Mouse (Mus musculus) CH12.LX (cell line): ENCODE data around the gene Myo1c. TPM values are rescaled to one million over a fixed set of nuclear protein-coding genes. Genes with fewer than 3 reads are reported as not detected.
"Not testable (repeated sequence)": the region's sequence is repeated elsewhere in the genome, so short reads cannot be mapped to it uniquely, and the experiment has no call there.

Experiments
- DNase-seq: peaks from one replicate; pipeline ENCODE4 v3.0.0-alpha.2; 2013; ENCODE audit errors: extremely low read depth
- H3K27ac ChIP-seq: 2 replicates; pipeline ENCODE4 v1.5.1; 2012; ENCODE audit warnings: low read depth, mild to moderate bottlenecking, control low read depth, moderate library complexity; ENCODE audit not compliant: insufficient read depth
- H3K27me3 ChIP-seq: replicated peaks from 2 replicates; pipeline ENCODE3; 2012; ENCODE audit warnings: inconsistent platforms
- H3K36me3 ChIP-seq, 2 experiments: replicated peaks in 1 of 2; 2 replicates each; pipeline versions ENCODE3 to v1.6.1; 2012; ENCODE audit warnings: inconsistent platforms in 1 of 2, low read length in 1 of 2, mild to moderate bottlenecking in 1 of 2, mixed read lengths in 1 of 2, moderate library complexity in 1 of 2; ENCODE audit not compliant: control insufficient read depth in 1 of 2, insufficient read depth in 1 of 2
- H3K4me1 ChIP-seq, 2 experiments: 2 replicates each; pipeline ENCODE4 v1.6.1; 2012; ENCODE audit warnings: inconsistent platforms in 1 of 2, moderate library complexity in 1 of 2; ENCODE audit not compliant: insufficient read depth in 2 of 2, control insufficient read depth in 1 of 2
- H3K4me2 ChIP-seq: 2 replicates; pipeline ENCODE4 v1.6.1; 2012; ENCODE audit warnings: low read depth, mild to moderate bottlenecking, control low read depth; ENCODE audit not compliant: poor library complexity, insufficient read depth, severe bottlenecking
- H3K4me3 ChIP-seq, 3 experiments: fragments of 150-350 bp in 1 of 3; sonication (generic) in 1 of 3; replicated peaks in 1 of 3; 2 replicates each; pipeline versions ENCODE3 to v1.5.1; 2011 to 2012; ENCODE audit warnings: low read depth in 2 of 3, low read length in 2 of 3, mild to moderate bottlenecking in 2 of 3, moderate library complexity in 2 of 3, control low read depth in 1 of 3, improper control_type of control experiment in 1 of 3, inconsistent platforms in 1 of 3, mixed read lengths in 1 of 3; ENCODE audit not compliant: poor library complexity in 1 of 3
- H3K79me2 ChIP-seq: replicated peaks from 2 replicates; pipeline ENCODE4 v1.6.1; 2012; ENCODE audit warnings: mild to moderate bottlenecking, moderate library complexity; ENCODE audit not compliant: control insufficient read depth, poor library complexity, insufficient read depth, severe bottlenecking; ENCODE audit errors: extremely low read depth
- H3K9ac ChIP-seq: 2 replicates; pipeline ENCODE4 v1.6.1; 2012; ENCODE audit warnings: low read depth, mild to moderate bottlenecking, control low read depth, moderate library complexity; ENCODE audit not compliant: insufficient read depth
- H3K9me3 ChIP-seq: replicated peaks from 2 replicates; pipeline ENCODE3; 2012; ENCODE audit warnings: low read length, inconsistent platforms, mixed read lengths
- CHD1 ChIP-seq: IDR thresholded peaks from 2 replicates; pipeline ENCODE4 v1.6.1; 2012; ENCODE audit warnings: low read depth, low read length, improper control_type of control experiment, inconsistent platforms
- CHD2 ChIP-seq: IDR thresholded peaks from 2 replicates; pipeline ENCODE4 v1.6.1; 2011; ENCODE audit warnings: low read length, improper control_type of control experiment
- CTCF ChIP-seq, 2 experiments: IDR thresholded peaks in 1 of 2; conservative IDR thresholded peaks in 1 of 2; 2 replicates each; pipeline ENCODE4 v1.5.1; 2011 to 2012; ENCODE audit warnings: low read depth in 2 of 2, low read length in 2 of 2, improper control_type of control experiment in 1 of 2, inconsistent platforms in 1 of 2, mild to moderate bottlenecking in 1 of 2, moderate library complexity in 1 of 2
- ELF1 ChIP-seq: IDR thresholded peaks from 2 replicates; pipeline ENCODE4 v1.6.1; 2014; ENCODE audit warnings: low read depth, mild to moderate bottlenecking, inconsistent platforms, low read length, improper control_type of control experiment
- EP300 ChIP-seq: IDR thresholded peaks from 2 replicates; pipeline ENCODE4 v1.6.1; 2011; ENCODE audit warnings: low read length, improper control_type of control experiment
- ETS1 ChIP-seq: conservative IDR thresholded peaks from 2 replicates; pipeline ENCODE4 v1.6.1; 2012; ENCODE audit warnings: low read depth, mild to moderate bottlenecking, inconsistent platforms, low read length, improper control_type of control experiment, moderate library complexity
- HCFC1 ChIP-seq: IDR thresholded peaks from 2 replicates; pipeline ENCODE4 v1.6.1; 2012; ENCODE audit warnings: low read depth, mild to moderate bottlenecking, inconsistent platforms, low read length, improper control_type of control experiment
- IRF4 ChIP-seq: IDR thresholded peaks from 2 replicates; pipeline ENCODE4 v1.6.1; 2014; ENCODE audit warnings: low read depth, mild to moderate bottlenecking, inconsistent platforms, low read length, improper control_type of control experiment
- JUN ChIP-seq: IDR thresholded peaks from 2 replicates; pipeline ENCODE4 v1.6.1; 2011; ENCODE audit warnings: low read depth, mild to moderate bottlenecking, low read length, improper control_type of control experiment, moderate library complexity; ENCODE audit not compliant: insufficient read depth
- JUND ChIP-seq: conservative IDR thresholded peaks from 2 replicates; pipeline ENCODE4 v1.6.1; 2011; ENCODE audit warnings: low read depth, low read length, improper control_type of control experiment
- KAT2A ChIP-seq: IDR thresholded peaks from 2 replicates; pipeline ENCODE4 v1.6.1; 2012; ENCODE audit warnings: low read length, improper control_type of control experiment, inconsistent platforms; ENCODE audit not compliant: insufficient replicate concordance
- MAX ChIP-seq: IDR thresholded peaks from 2 replicates; pipeline ENCODE4 v1.6.1; 2011; ENCODE audit warnings: low read length, improper control_type of control experiment
- MEF2A ChIP-seq: IDR thresholded peaks from 2 replicates; pipeline ENCODE4 v1.6.1; 2014; ENCODE audit warnings: low read depth, mild to moderate bottlenecking, inconsistent platforms, low read length, improper control_type of control experiment, borderline replicate concordance
- MXI1 ChIP-seq: IDR thresholded peaks from 2 replicates; pipeline ENCODE4 v1.6.1; 2011; ENCODE audit warnings: mild to moderate bottlenecking, low read depth, low read length, improper control_type of control experiment
- PAX5 ChIP-seq: IDR thresholded peaks from 2 replicates; pipeline ENCODE4 v1.6.1; 2012; ENCODE audit warnings: low read length, inconsistent platforms, mixed read lengths
- POLR2A ChIP-seq: IDR thresholded peaks from 2 replicates; pipeline ENCODE4 v1.6.1; 2011; ENCODE audit warnings: low read depth, mild to moderate bottlenecking, improper control_type of control experiment, low read length
- RAD21 ChIP-seq: IDR thresholded peaks from 2 replicates; pipeline ENCODE4 v1.6.1; 2011; ENCODE audit warnings: low read depth, mild to moderate bottlenecking, low read length, improper control_type of control experiment, moderate library complexity
- SMC3 ChIP-seq: IDR thresholded peaks from 2 replicates; pipeline ENCODE4 v1.6.1; 2011; ENCODE audit warnings: low read depth, low read length, improper control_type of control experiment
- TBP ChIP-seq: conservative IDR thresholded peaks from 2 replicates; pipeline ENCODE4 v1.6.1; 2011; ENCODE audit warnings: low read depth, low read length, improper control_type of control experiment
- UBTF ChIP-seq: IDR thresholded peaks from 2 replicates; pipeline ENCODE4 v1.6.1; 2012; ENCODE audit warnings: low read depth, mild to moderate bottlenecking, inconsistent platforms, low read length, improper control_type of control experiment, moderate library complexity
- USF1 ChIP-seq: IDR thresholded peaks from 2 replicates; pipeline ENCODE4 v1.6.1; 2014; ENCODE audit warnings: low read depth, mild to moderate bottlenecking, inconsistent platforms, low read length, improper control_type of control experiment
- USF2 ChIP-seq: conservative IDR thresholded peaks from 2 replicates; pipeline ENCODE4 v1.6.1; 2011; ENCODE audit warnings: low read depth, low read length, improper control_type of control experiment
- ZC3H11A ChIP-seq: IDR thresholded peaks from 2 replicates; pipeline ENCODE4 v1.6.1; 2012; ENCODE audit warnings: low read depth, mild to moderate bottlenecking, inconsistent platforms, low read length, improper control_type of control experiment
- ZMIZ1 ChIP-seq: IDR thresholded peaks from 2 replicates; pipeline ENCODE4 v1.6.1; 2012; ENCODE audit warnings: low read depth, mild to moderate bottlenecking, inconsistent platforms, low read length, improper control_type of control experiment
- dilution Hi-C: fragments of 300-500 bp; cut with MboI; formaldehyde crosslinking; loops from 2 replicates; pipeline ENCODE4 v1.14.3; 2020; ENCODE audit warnings: low sequenced_read_pairs; ENCODE audit not compliant: extremely low pct_unique_long_range_greater_than_20kb, extremely low pct_ligation_motif_present
- in situ Hi-C: fragments of 300-500 bp; cut with MboI; formaldehyde crosslinking; loops from 3 replicates; pipeline ENCODE4 v1.14.3; 2019; ENCODE audit warnings: low sequenced_read_pairs, low pct_ligation_motif_present, low pct_unique_long_range_greater_than_20kb, mixed read lengths
- polyA plus RNA-seq: library from polyadenylated mRNA; unstranded; fragments of >175 nt; gene quantifications from 2 replicates; pipeline ENCODE4 v1.2.1, GENCODE M21; 2012; ENCODE audit warnings: low read depth; ENCODE audit not compliant: insufficient read length
- total RNA-seq, 2 experiments: library from RNA; depleted of rRNA; stranded (reverse); fragments of 300-350 nt in 1 of 2; fragments of >200 nt in 1 of 2; gene quantifications; 2 replicates each; pipeline ENCODE4 v1.2.3; 2012 to 2014

Myo1c gene
- total and polyA plus RNA-seq, 3 experiments: 21.9 to 52.0 (median 41.1) TPM

DNA sequence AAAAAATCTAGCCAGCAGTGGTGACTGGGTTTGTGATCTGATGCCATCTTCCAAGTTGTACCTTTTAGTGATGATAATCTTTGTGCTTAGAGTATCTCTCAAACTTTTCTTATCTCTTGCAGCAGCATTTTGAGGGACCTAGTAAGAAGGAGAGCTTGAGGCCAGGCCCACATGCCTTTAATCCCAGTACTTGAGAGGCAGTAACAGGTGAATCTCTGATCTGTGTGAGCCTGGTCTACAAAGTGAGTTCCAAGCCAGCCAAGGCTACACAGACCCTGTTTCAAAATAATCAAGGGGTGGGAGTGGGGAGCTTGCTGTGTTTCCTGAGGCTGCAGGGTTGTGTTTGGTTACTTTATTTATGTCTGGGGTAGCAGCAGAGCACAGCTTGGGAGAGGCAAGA, 40.7 kb downstream of the Myo1c start:
- peaks cover 37 to 80% of the 10 kb centered on the region in 2 experiments for H3K36me3 ChIP-seq
- peaks cover 4 to 14% of the 10 kb centered on the region in 2 experiments for H3K4me1 ChIP-seq

GRCm38 (mm10) chr11:75693570-75693969, 43.3 kb downstream of the Myo1c start:
- Histone ChIP-seq H3K79me2 (peaks cover 35% of the 10 kb centered on the region), H3K9me3 (no peaks in the 10 kb centered on the region), H3K27me3 (no peaks in the 10 kb centered on the region), H3K4me1 (no peaks in the 10 kb centered on the region), H3K4me3 (no peak overlapping the region), H3K4me2 (no peak overlapping the region), H3K27ac (no peak overlapping the region), H3K36me3 (peaks cover 54 to 93% of the 10 kb centered on the region in 2 experiments), H3K9ac (no peak overlapping the region)
- dilution Hi-C loops (no loop called here), in situ Hi-C loops (no loop called here)
- DNase-seq: no peak
- TF ChIP-seq USF1 (no peak), MAX (no peak), POLR2A (no peak), JUN (no peak), PAX5 (no peak), UBTF (no peak), CTCF (conservative IDR thresholded peaks at IDR 0.05 in 1 of 2, IDR thresholded peaks at IDR 0.05 in 1 of 2; ENCODE audit: low read depth in 2 of 2, low read length in 2 of 2) (no peak), ZMIZ1 (no peak), USF2 (no peak), JUND (no peak), HCFC1 (no peak), RAD21 (no peak), TBP (no peak), SMC3 (no peak), MEF2A (no peak)
- TF ChIP-seq, all 38 proteins: peak for 0

More for the DNA sequence above, 40.7 kb downstream of the Myo1c start:
- H3K4me2 ChIP-seq: no peak overlapping the region
- peaks cover 53% of the 10 kb centered on the region for H3K79me2 ChIP-seq
- H3K9ac ChIP-seq: no peak overlapping the region
- no peaks in the 10 kb centered on the region for H3K27me3 ChIP-seq
- in situ Hi-C loops: no loop called here
- no peak for DNase-seq
- no peak overlapping the region for H3K4me3 ChIP-seq
- dilution Hi-C loops: no loop called here
- no peak overlapping the region for H3K27ac ChIP-seq
- TF ChIP-seq MAX (no peak), CHD1 (no peak), POLR2A (no peak), MEF2A (no peak), ZC3H11A (no peak), IRF4 (no peak), CHD2 (no peak), HCFC1 (no peak), ETS1 (no peak), MXI1 (no peak), EP300 (no peak), ELF1 (no peak), SMC3 (no peak), KAT2A (no peak), RAD21 (no peak), JUND (no peak)
- no peaks in the 10 kb centered on the region for H3K9me3 ChIP-seq

GRCm38 (mm10) chr11:75697464-75697863, 47.2 kb downstream of the Myo1c start:
- H3K27ac ChIP-seq, H3K9me3 ChIP-seq, H3K4me2 ChIP-seq, H3K4me3 ChIP-seq, DNase-seq, H3K27me3 ChIP-seq, in situ Hi-C loops, H3K9ac ChIP-seq, dilution Hi-C loops, H3K4me1 ChIP-seq: not testable (repeated sequence)
- Histone ChIP-seq H3K36me3 (peaks cover 57 to 93% of the 10 kb centered on the region in 2 experiments), H3K79me2 (peaks cover 20% of the 10 kb centered on the region)
